Mouse (Mus musculus): Measurements from ENCODE around the gene Flrt3.

Flrt3 gene

GRCm38 (mm10) chr2:140670963-140671702, at the start of gene Flrt3:
TSS of gene Flrt3 (minus strand) at chr2:140671469.
- DNase-seq: peak; percentile 26 to 44

DNA sequence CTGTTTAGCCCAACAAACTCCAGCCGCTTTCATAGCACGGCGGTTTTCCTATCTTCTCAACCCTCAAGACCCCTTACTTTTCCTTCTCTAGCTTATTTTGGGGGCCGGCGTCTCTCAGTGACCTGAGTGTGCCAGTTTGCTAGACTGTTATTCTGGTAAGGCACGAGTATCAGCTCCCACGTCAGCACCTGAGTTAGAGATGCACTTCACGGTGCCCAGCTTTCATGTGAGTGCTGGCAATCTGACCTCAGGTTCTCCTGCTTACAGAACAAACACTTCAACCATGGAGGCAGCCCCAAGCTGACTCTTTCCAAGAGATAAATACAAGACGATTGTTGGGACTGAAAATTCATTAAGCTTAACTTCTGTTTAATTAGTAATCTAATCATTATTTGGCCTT, 46.1 kb upstream of the Flrt3 start:
- DNase-seq: no peak

DNA sequence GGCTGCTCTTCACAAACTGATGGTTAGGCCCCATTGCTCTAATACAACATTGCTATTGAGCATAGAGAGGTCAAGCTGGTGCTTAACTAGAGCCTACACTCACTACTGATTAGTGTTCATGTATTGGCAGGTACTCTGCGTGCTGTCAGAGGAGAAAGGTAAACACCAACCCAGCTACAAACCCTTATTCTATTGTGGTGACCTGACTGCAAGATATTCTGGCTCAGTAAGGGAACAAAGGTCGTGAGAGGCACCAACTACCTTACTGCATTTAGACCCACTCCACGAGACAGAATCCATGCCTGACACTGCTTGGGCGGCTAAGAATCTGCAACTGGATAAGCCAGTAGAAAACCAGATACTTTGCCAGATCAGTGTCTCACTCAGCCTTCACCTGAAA, 44.6 kb upstream of the Flrt3 start:
- DNase-seq: no peak

DNA sequence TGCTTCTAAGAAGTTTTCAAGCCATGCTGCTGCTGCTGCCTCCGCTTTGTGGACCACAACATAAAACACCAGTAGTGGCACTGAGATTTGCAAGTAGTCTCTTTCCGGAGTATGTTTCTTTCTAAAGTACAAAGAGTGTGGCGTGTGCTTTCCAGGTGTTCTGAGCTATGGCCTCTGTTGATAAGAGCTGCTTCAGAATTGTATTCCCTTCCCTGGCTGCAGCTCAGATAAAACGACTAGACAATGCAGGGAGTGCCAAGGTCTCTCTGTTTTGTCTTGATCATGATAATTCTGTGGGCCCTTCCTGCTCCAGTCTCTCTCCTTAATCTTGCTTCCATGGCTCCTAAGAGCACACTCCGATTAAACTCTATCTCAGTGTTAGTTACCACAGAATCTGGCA, 36.3 kb upstream of the Flrt3 start:
- DNase-seq: no peak

- no peak for DNase-seq
Measured at GRCm38 (mm10) chr2:140705278-140705677, 34.0 kb upstream of the Flrt3 start.

DNA sequence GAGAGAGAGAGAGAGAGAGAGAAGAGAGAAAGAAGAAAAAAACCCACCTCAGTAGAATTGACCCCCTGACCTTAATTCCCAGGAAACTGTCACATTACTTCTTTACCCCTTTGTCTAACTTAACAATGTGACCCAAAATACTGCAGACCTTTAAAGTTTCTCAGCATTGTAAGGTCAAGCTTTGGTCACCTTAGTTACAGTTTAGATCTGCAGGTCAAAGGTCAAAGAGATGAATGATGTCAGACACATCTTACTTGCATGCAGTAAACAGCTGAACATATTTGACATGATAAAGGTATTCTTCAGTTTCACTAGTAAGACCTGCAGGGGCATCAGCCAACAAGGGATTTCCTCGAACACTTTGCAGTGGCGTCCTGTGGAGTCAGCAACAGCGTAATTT, 32.9 kb upstream of the Flrt3 start:
- DNase-seq: no peak

DNA sequence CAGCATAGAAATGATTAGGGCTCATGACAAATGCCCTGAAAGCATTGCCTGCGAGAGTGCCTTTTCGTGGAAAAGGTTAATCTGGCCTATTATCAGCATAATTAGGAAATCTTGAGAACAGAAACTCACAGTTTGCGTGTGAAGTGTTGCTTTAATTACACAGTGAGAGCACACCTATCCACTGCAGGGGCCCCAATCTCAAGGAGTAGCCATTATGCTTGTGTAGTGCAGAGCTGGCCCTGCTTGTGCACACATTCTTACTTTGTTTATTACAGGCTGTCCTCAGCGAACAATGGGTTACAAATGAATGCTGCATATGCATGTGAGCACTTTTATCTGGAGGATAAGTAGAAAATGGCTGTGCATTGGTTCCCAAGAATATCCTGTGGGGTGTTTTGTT, 32.1 kb upstream of the Flrt3 start:
- DNase-seq: no peak

- no peak for DNase-seq
Measured at GRCm38 (mm10) chr2:140698585-140698984, 27.3 kb upstream of the Flrt3 start.

DNA sequence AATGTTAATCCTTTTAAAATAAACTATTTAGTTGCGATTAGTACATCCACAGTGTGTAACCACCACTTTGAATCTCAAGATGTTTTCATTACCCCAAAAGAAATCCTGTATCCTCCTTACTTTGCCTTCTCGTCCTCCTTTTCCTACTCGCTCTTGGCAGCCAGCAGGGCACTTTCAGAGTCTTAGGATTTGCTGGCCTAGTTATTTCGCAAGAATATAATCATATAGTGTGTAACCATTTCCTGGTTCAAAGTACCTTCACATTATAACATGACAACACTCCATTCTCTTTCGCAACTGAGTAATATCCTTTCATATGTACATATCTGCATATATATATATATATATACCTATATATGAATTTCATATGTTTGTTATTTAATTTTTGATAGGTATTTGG, 22.6 kb upstream of the Flrt3 start:
- no peak for DNase-seq

DNA sequence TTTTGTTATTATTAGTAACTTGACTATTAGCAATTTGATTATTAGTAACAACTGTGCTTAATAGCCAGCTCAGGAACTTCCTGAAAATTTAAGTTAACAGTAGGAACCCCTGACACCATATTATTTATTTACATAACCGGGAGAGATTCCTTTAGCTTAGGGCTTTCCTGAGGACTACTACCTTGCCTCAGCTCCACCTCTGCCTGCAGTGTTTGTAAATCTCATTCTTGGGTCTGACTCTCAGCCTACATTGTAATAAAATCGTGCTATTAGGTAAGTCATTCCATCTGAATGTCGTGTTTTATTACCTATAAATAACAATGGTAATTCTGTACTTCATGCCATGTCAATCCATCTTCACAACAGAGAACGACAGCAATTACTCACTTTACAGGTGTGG, 21.2 kb upstream of the Flrt3 start:
- DNase-seq: no peak

GRCm38 (mm10) chr2:140691403-140691802, 20.1 kb upstream of the Flrt3 start:
- DNase-seq: no peak

GRCm38 (mm10) chr2:140690906-140691305, 19.6 kb upstream of the Flrt3 start:
- no peak for DNase-seq

DNA sequence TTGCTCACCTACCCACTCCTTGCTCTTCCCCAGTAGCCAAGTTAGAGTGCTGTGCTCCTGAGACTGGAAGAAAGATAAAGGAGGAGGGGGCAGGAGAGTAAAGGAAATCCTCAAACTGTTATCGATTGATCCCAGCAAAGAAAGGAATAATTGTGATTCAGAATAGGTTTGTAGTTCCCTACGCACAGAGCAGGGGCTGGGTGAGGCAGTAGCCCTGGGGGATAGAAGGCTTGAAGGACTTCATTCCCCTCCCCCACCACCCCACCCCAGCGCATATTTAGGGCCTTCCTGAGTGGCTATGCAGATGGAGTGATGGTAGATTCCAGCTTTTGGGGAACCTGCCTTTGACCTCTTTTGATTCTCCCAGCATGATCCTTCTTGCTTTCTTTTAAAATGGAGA, 5.5 kb upstream of the Flrt3 start:
- DNase-seq: no peak

DNA sequence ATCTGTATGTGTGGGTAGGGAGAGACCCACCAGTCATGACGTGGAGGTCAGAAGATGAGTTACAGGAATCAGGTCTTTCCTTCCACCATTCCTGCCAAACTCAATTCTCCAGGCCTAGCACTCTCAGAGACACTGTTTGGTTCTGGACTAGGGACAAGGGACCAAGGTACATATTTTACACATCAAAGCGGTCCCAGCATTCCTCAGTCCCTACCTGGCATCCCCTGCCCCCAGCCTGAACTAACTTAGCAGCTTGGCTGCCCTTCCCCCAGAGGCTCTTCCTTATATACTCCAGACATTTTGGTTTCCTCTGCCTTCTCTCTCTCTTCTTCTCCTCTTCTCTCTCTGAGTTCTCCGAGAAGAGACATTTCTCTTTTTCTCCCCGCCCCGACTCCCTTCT, 2.2 kb upstream of the Flrt3 start:
- no peak for DNase-seq

GRCm38 (mm10) chr2:140670457-140670856, 812 bp downstream of the Flrt3 start:
- no peak for DNase-seq

DNA sequence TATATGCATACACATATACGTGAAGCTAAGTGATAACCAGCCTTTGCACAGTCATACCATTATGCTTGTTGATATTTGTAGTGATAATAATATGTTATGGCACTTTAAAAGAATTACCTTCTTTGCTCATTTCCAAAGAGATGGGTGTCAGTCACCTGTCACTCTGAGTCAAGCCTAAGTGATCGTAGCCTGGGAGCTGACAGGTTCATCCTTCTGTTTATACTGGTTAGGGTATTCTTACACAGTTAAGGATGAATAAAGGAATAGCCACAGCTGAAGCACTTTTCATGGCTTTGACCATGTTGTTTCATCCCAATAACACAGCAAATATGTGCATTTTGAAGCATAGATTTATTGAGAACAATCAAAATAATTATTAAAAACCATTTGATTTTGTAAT, 1.5 kb downstream of the Flrt3 start:
- DNase-seq: no peak

GRCm38 (mm10) chr2:140669081-140669480, 2.2 kb downstream of the Flrt3 start:
- no peak for DNase-seq

DNA sequence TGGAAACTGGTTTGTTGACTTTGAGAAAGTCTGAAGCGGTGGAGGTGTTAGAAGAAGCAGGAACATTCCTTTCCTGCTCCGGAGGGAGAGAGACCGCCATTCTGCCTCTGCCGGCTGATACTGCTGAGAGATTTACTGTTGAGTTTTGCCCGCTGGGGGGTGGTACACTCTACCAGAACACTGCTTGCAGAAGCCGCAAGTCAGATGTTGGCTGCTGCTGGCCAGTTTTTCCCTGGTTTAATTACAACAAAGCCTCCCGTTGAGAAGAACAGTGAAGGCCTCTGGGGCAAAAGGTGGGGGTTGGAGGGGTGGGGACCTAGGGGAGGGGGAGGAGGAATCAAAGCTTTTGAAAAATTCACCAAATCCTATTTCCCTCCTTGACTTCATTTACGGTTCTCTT, 3.0 kb downstream of the Flrt3 start:
- DNase-seq: no peak

DNA sequence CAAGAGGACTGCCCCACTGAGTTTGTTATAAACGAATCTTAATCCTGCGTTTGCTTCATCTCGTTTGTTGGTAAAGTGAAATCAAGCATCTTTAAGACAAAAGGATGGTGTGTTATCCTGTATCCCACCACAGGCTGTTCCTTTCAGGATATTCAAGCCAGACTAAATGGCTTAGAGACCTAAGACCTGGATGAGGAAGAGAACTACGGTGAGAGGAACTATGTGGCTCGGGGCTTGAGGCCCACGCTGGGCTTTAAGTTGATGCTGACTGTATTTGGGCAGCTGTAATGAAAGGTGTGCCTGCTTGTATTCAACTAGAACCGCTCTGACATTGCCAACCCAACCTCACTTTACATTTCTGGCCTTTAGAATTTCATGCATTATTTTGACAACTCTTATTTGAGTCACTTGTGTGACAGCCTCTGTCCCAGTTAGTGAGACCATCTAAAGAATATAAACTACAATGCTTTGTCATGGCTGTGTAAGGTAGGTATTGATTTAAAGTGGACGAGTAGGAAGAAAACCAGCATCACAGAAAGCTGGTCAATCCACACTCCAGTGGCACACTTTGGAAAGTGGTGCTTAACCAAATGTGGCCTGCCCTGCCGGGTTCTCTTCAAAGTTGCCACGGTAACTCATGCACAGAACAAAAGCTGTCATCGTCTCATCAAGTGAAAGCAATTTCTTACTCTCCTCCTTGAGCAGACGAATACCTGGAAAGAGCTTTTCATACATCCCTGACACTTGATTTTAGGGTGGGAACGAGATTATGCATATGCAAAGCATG, 3.8 kb downstream of the Flrt3 start:
- no peak for DNase-seq

DNA sequence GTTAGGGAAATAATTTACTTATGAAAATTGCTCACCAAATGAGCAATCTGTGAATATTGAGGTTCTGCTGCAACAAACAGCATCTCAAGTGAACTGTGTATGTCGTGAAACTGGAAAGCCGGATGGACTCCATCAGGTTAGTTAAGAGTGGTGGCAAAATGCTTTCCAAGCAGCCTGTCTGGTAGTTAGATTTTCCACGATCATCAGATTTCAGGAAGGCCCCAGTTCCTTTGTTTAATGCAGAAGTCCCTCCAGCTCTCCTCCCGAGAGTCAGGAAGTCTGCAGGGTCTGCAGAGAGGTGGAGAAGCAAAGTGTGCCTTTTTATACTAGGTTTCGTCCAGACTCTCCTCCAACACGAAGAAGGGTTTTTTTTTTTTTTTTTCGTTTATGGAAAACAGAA, 4.4 kb downstream of the Flrt3 start:
- DNase-seq: no peak

- DNase-seq: no peak
Measured at GRCm38 (mm10) chr2:140664381-140664780, 6.9 kb downstream of the Flrt3 start.

GRCm38 (mm10) chr2:140662673-140663072, 8.6 kb downstream of the Flrt3 start:
- DNase-seq: no peak

GRCm38 (mm10) chr2:140653978-140654377, 17.3 kb downstream of the Flrt3 start:
- DNase-seq: no peak

DNA sequence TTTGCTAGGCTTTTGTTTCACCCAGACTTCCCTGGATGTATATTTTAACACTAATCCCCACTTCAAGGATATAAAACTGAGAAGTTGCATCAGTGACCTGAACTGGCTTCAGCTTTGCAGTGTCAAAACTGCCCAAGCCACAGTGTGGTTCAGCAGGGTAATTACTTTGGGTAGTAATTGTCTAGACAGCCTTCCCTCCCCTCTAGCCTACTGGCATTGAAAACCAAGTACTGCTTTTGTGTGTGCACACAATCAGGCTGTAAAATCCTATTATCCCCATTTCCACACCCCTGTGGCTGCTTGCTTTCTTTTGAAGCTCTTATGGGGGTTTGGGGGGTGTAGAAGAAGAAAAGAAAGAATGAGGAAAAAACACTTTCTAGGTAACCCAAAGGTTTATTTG, 17.8 kb downstream of the Flrt3 start:
- DNase-seq: no peak
